Comparison of ENCODE assay signal across 17 mouse cellular contexts in the genomic region with DNA sequence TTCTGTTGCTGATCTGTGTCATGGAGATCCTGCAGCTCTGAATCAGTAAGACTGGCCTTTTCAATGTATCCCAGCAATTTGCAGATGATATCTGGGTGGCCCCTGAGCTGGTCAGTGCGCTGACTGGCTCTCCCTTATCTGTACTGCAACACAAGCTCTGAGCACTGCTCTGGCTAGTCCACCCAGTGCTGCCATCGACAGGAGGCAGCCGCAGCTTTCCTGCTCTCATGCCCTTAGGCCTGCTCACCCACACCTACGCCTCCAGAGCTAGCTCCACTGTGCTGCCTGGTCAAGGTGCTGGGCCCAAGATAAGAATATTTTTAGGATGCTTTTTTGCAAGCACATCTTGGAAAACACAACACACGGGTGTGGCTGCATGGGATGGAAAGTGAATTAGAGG. TPM values are rescaled to one million over a fixed set of nuclear protein-coding genes. Genes with fewer than 3 reads are reported as not detected.
A peak's percentile ranks its signal among the peaks of the same experiment; 100 is the strongest.
DNase-seq lines count a peak whose midpoint lies in the region; ATAC-seq and TF ChIP-seq lines count a peak whose summit lies in the region.
"Had no signal": no experiment of that assay in that cellular context is flagged by ENCODE, and none has a peak within 500 bp of the region (broad histone marks: within the 10 kb centered on the region; RNA-seq: fewer than 3 reads in every experiment).

No protein-coding gene starts in this region.

- H3K9ac ChIP-seq in midbrain, embryonic 13.5 days (replicated peaks), result 0 out of 2 replicates have a peak overlapping the region, but pooled peaks have one; percentile 28
- H3K9ac ChIP-seq in midbrain, postnatal 0 days (replicated peaks; ENCODE audit: low read length, poor library complexity, severe bottlenecking), result no peak overlapping the region
- H3K9ac ChIP-seq in liver, embryonic 13.5 days, result peak overlapping the region; percentile 54
- H3K9ac ChIP-seq: neural tube, embryonic 15.5 days had no signal

- no peak overlapping the region for H3K4me3 ChIP-seq in midbrain, embryonic 13.5 days (replicated peaks)
- no peak overlapping the region for H3K4me3 ChIP-seq in midbrain, postnatal 0 days (ENCODE audit: low read depth, low read length)
- H3K4me3 ChIP-seq in liver, embryonic 13.5 days (replicated peaks), result 0 out of 2 replicates have a peak overlapping the region, but pooled peaks have one; percentile 8
- no peak overlapping the region for H3K4me3 ChIP-seq in cerebellum, adult 2 months (replicated peaks; ENCODE audit: insufficient read depth, low read depth, low read length)
- H3K4me3 ChIP-seq: forebrain, embryonic 10.5 days; neural tube, embryonic 15.5 days had no signal

- 0 out of 2 replicates have a peak, but pooled peaks cover 1% of the 10 kb centered on the region for H3K4me1 ChIP-seq in midbrain, embryonic 13.5 days (replicated peaks)
- no peaks in the 10 kb centered on the region; the same call in 1 of the 2 replicates for H3K4me1 ChIP-seq in midbrain, postnatal 0 days (ENCODE audit: insufficient read depth, low read length)
- peaks cover 38% of the 10 kb centered on the region for H3K4me1 ChIP-seq in liver, embryonic 13.5 days (replicated peaks)
- H3K4me1 ChIP-seq in cerebellum, adult 2 months (ENCODE audit: control insufficient read depth, insufficient read depth, low read length), result no peaks in the 10 kb centered on the region

- no peak for DNase-seq in midbrain, postnatal 0 days (ENCODE audit: low spot score)
- peak; percentile 67 for DNase-seq in c-Kit-positive CD71-positive TER-119-positive erythroid progenitor cells, embryonic 14.5 days (ENCODE audit: low spot score)
- DNase-seq in liver, embryonic 13.5 days, result peak; percentile 78
- no peak for DNase-seq in cerebellum, adult 2 months
- DNase-seq in left cerebral cortex, postnatal 36 days (ENCODE audit: low spot score in 2 of 2), result no peak
- DNase-seq: cerebellum, postnatal 10 days; heart, adult 11 months; kidney, adult 11 months; midbrain, embryonic 14.5 days; right cerebral cortex, postnatal 14 days; thymus, adult 2 months had no signal

- H3K4me2 ChIP-seq in midbrain, embryonic 13.5 days (replicated peaks), result no peak overlapping the region
- no peak overlapping the region for H3K4me2 ChIP-seq in midbrain, postnatal 0 days (ENCODE audit: low read depth, low read length, poor library complexity, severe bottlenecking)
- H3K4me2 ChIP-seq in liver, embryonic 13.5 days, result peak overlapping the region; percentile 45
- H3K4me2 ChIP-seq: neural tube, embryonic 15.5 days had no signal

- intact Hi-C loops in left cerebral cortex, postnatal 36 days (cut with DNase I), result no loop called here

- no peak for TF ChIP-seq POLR2A in cerebellum, adult 2 months (IDR thresholded peaks at IDR 0.05; ENCODE audit: borderline replicate concordance, insufficient read depth, low read length)

- H3K27ac ChIP-seq in midbrain, embryonic 13.5 days, result no peak overlapping the region
- H3K27ac ChIP-seq in midbrain, postnatal 0 days (ENCODE audit: low read depth, low read length), result no peak overlapping the region
- peak overlapping the region; percentile 87 for H3K27ac ChIP-seq in liver, embryonic 13.5 days
- H3K27ac ChIP-seq in cerebellum, adult 2 months (ENCODE audit: insufficient read depth, low read length), result no peak overlapping the region
- H3K27ac ChIP-seq: forebrain, embryonic 10.5 days; kidney, postnatal 0 days; neural tube, embryonic 15.5 days had no signal

- no peak for TF ChIP-seq CTCF in midbrain, postnatal 0 days (IDR thresholded peaks at IDR 0.05)
- no peak for TF ChIP-seq CTCF in cerebellum, adult 2 months (IDR thresholded peaks at IDR 0.05; ENCODE audit: borderline replicate concordance, insufficient read depth, low read depth, low read length)

- ATAC-seq in midbrain, embryonic 13.5 days, result no peak
- ATAC-seq in midbrain, postnatal 0 days (ENCODE audit: low FRiP score), result no peak
- peak; percentile 94 for ATAC-seq in liver, embryonic 13.5 days (ENCODE audit: low read depth)
- no peak for ATAC-seq in activated CD4-positive, CD25-positive, alpha-beta regulatory T cell, adult 4 months

- no peaks in the 10 kb centered on the region for H3K9me3 ChIP-seq in midbrain, embryonic 13.5 days
- H3K9me3 ChIP-seq in midbrain, postnatal 0 days (ENCODE audit: low read length), result no peaks in the 10 kb centered on the region
- H3K9me3 ChIP-seq in liver, embryonic 13.5 days (replicated peaks), result no peaks in the 10 kb centered on the region
- H3K9me3 ChIP-seq: forebrain, embryonic 10.5 days; neural tube, embryonic 15.5 days had no signal

- H3K27me3 ChIP-seq in midbrain, embryonic 13.5 days, result no peaks in the 10 kb centered on the region
- no peaks in the 10 kb centered on the region for H3K27me3 ChIP-seq in midbrain, postnatal 0 days (ENCODE audit: insufficient read depth, low read length)
- H3K27me3 ChIP-seq in liver, embryonic 13.5 days, result no peaks in the 10 kb centered on the region
- no peaks in the 10 kb centered on the region for H3K27me3 ChIP-seq in cerebellum, adult 2 months (ENCODE audit: control insufficient read depth, insufficient read depth, low read length)
- H3K27me3 ChIP-seq: neural tube, embryonic 15.5 days had no signal

- WGBS in midbrain, embryonic 13.5 days, result 62% methylated on average over 5 of the region's 5 CpGs
- WGBS in midbrain, postnatal 0 days, result 82% methylated on average over 5 of the region's 5 CpGs
- 24% methylated on average over 5 of the region's 5 CpGs for WGBS in liver, embryonic 13.5 days (ENCODE audit: insufficient replicate concordance)
- WGBS in cerebellum, adult 2 months, result 82% methylated on average over 5 of the region's 5 CpGs

- H3K36me3 ChIP-seq in midbrain, embryonic 13.5 days, result no peaks in the 10 kb centered on the region
- H3K36me3 ChIP-seq in midbrain, postnatal 0 days (ENCODE audit: insufficient read depth, low read length), result no peaks in the 10 kb centered on the region
- H3K36me3 ChIP-seq in liver, embryonic 13.5 days, result peaks cover 18% of the 10 kb centered on the region
- H3K36me3 ChIP-seq: forebrain, embryonic 10.5 days; neural tube, embryonic 15.5 days had no signal

RNA-seq across cellular contexts. Expression of gene Rd3, which starts 17.3 kb away (rescaled TPM):
- 1.8 and 3.1 TPM in 2 replicates for polyA plus RNA-seq in midbrain, embryonic 13.5 days (2015; fragmentation: Nextera tagmentation; extraction: Ambion mirVana)
- 1.5 and 3.3 TPM in 2 replicates for total RNA-seq in midbrain, postnatal 0 days (2014; rRNA removed)
- 2.0 and 2.8 TPM in 2 replicates for polyA plus RNA-seq in midbrain, postnatal 0 days (2015; fragmentation: Nextera tagmentation; extraction: Ambion mirVana)
- polyA plus RNA-seq in liver, embryonic 13.5 days (2015; fragmentation: Nextera tagmentation; extraction: Ambion mirVana), result 0.06 and 0.14 TPM in 2 replicates
- 0.52 and 1.6 TPM in 2 replicates for polyA plus RNA-seq in cerebellum, adult 2 months (2012; rRNA removed)
- under 1 TPM; 0.37 to 0.63 TPM for polyA plus RNA-seq in activated CD4-positive, CD25-positive, alpha-beta regulatory T cell, adult 4 months (2017; shearing (Covaris generic))
- total RNA-seq in left cerebral cortex, postnatal 36 days (2021), result under 1 TPM; 0.37 to 0.43 TPM
- total RNA-seq: gastrocnemius, adult 8-10 months had no signal

Comparison
In these comparisons a context has a peak if more than half of its experiments do, and no peak if none do; other contexts are left out.
1. DNase-seq: peak in c-Kit-positive CD71-positive TER-119-positive erythroid progenitor cells, embryonic 14.5 days (single experiment) and liver, embryonic 13.5 days (single experiment); none in midbrain, postnatal 0 days (single experiment), cerebellum, adult 2 months (0 of 2) and left cerebral cortex, postnatal 36 days (0 of 2).